In the genomic region with DNA sequence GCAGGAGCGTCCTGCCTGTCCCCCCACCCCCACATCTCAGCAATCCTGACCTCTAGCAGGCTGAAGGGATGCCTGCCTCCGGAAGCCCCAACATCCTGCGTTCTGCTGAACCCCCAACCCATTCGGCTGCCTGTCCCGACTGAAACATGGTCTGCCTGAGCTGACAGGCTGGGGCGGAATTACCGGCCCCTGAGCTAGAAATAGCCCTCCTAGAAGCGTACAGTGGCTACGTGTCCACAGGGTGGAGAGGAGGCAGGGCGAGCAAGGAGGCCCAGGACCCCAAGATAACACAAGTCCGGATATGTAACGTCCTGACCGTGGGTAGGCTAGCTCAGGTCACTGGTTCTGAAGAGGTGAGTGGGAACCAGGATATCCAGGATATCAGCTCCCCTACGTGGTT, we compare ENCODE assay signal across 11 mouse cellular contexts. TPM values are rescaled to one million over a fixed set of nuclear protein-coding genes. Genes with fewer than 3 reads are reported as not detected.
DNase-seq lines count a peak whose midpoint lies in the region; ATAC-seq lines count a peak whose summit lies in the region.
"Had no signal": no experiment of that assay in that cellular context is flagged by ENCODE, and none has a peak within 500 bp of the region (broad histone marks: within the 10 kb centered on the region; RNA-seq: fewer than 3 reads in every experiment).

No protein-coding gene starts in this region.

- H3K9me3 ChIP-seq in heart, embryonic 10.5 days: no peaks in the 10 kb centered on the region

- H3K27ac ChIP-seq in heart, embryonic 10.5 days: peak overlapping the region; percentile 80
- H3K27ac ChIP-seq: gastrocnemius, adult 2 months had no signal

- WGBS in heart, embryonic 10.5 days: 3% methylated on average over 14 of the region's 14 CpGs

- no peaks in the 10 kb centered on the region for H3K27me3 ChIP-seq in heart, embryonic 10.5 days (ENCODE audit: insufficient read depth, poor library complexity, severe bottlenecking)

- ATAC-seq in CD4-positive, CD25-positive, alpha-beta regulatory T cell, adult 4 months: no peak

- H3K4me1 ChIP-seq in heart, embryonic 10.5 days: peaks cover 20% of the 10 kb centered on the region

- peak overlapping the region; percentile 50 for H3K4me3 ChIP-seq in heart, embryonic 10.5 days
- H3K4me3 ChIP-seq: gastrocnemius, adult 2 months had no signal

- no peaks in the 10 kb centered on the region for H3K36me3 ChIP-seq in heart, embryonic 10.5 days

- DNase-seq in heart, embryonic 10.5 days (ENCODE audit: low spot score): peak; percentile 86
- DNase-seq in heart, adult 8-10 months (ENCODE audit: low spot score): no peak
- peak; percentile 25 for DNase-seq in retina, postnatal 1 day
- no peak for DNase-seq in retina, embryonic 14.5 days (ENCODE audit: low spot score)
- peak; percentile 7 for DNase-seq in liver
- DNase-seq in yolk sac, embryonic 10.5 days (ENCODE audit: low spot score): peak; percentile 11
- DNase-seq in thymus, postnatal 14 days: no peak
- DNase-seq: cerebellum, adult 8-10 months; gastrocnemius, adult 2 months had no signal

RNA-seq across cellular contexts. Expression of gene Fgf23, which starts 7.9 kb away (rescaled TPM):
- 0.11 and 0.46 TPM in 2 replicates for polyA plus RNA-seq in heart, embryonic 10.5 days (2016; fragmentation: Nextera tagmentation; extraction: Ambion mirVana)
- total RNA-seq in heart, adult 8-10 months (2022): not detected
- not detected for polyA plus RNA-seq in CD4-positive, CD25-positive, alpha-beta regulatory T cell, adult 4 months (2017; shearing (Covaris generic))
- total RNA-seq: gastrocnemius, adult 2 months had no signal

RNA-seq across cellular contexts. Expression of gene Tigar, which starts 44.5 kb away (rescaled TPM):
- polyA plus RNA-seq in heart, embryonic 10.5 days (2016; fragmentation: Nextera tagmentation; extraction: Ambion mirVana): 9.0 and 12.6 TPM in 2 replicates
- total RNA-seq in heart, adult 8-10 months (2022): 10 to 100 TPM; 51.8 to 65.8 (median 59.1) TPM
- polyA plus RNA-seq in CD4-positive, CD25-positive, alpha-beta regulatory T cell, adult 4 months (2017; shearing (Covaris generic)): 10 to 100 TPM in 1 of 2 experiments, 1 to 10 TPM in 1; 7.6 to 10.6 TPM

RNA-seq across cellular contexts. Expression of gene Fgf6, which starts 49.4 kb away (rescaled TPM):
- polyA plus RNA-seq in heart, embryonic 10.5 days (2016; fragmentation: Nextera tagmentation; extraction: Ambion mirVana): 0.24 and 0.30 TPM in 2 replicates
- under 1 TPM; 0.31 to 0.68 (median 0.55) TPM for total RNA-seq in heart, adult 8-10 months (2022)
- polyA plus RNA-seq in CD4-positive, CD25-positive, alpha-beta regulatory T cell, adult 4 months (2017; shearing (Covaris generic)): not detected
- total RNA-seq: left cerebral cortex, postnatal 14 days had no signal

Comparison
In these comparisons a context has a peak if more than half of its experiments do, and no peak if none do; other contexts are left out.
1. DNase-seq: peak in heart, embryonic 10.5 days (single experiment), retina, postnatal 1 day (single experiment), liver (single experiment) and yolk sac, embryonic 10.5 days (single experiment); none in heart, adult 8-10 months (single experiment), retina, embryonic 14.5 days (single experiment) and thymus, postnatal 14 days (single experiment).